Mouse (Mus musculus): ENCODE data around the gene Anks1b.

The Anks1b gene

GRCm38 (mm10) chr10:90400382-90400781, 527.1 kb downstream of the Anks1b start:
- DNase-seq: no peak

- no peak for DNase-seq
Observed at GRCm38 (mm10) chr10:90408484-90408883, 535.2 kb downstream of the Anks1b start.

- no peak for DNase-seq
Observed at GRCm38 (mm10) chr10:90431527-90431926, 558.2 kb downstream of the Anks1b start.

GRCm38 (mm10) chr10:90431974-90432373, 558.7 kb downstream of the Anks1b start:
- DNase-seq: no peak

GRCm38 (mm10) chr10:90432479-90432878, 559.2 kb downstream of the Anks1b start:
- no peak for DNase-seq

GRCm38 (mm10) chr10:90441036-90441435, 567.7 kb downstream of the Anks1b start:
- no peak for DNase-seq

- no peak for DNase-seq
Observed at GRCm38 (mm10) chr10:90441656-90442055, 568.3 kb downstream of the Anks1b start.

GRCm38 (mm10) chr10:90464906-90465305, 591.6 kb downstream of the Anks1b start:
- DNase-seq: no peak

GRCm38 (mm10) chr10:90465426-90465825, 592.1 kb downstream of the Anks1b start:
- no peak for DNase-seq

- no peak for DNase-seq
Observed at GRCm38 (mm10) chr10:90467546-90467945, 594.2 kb downstream of the Anks1b start.

- no peak for DNase-seq
Observed at GRCm38 (mm10) chr10:90493436-90493835, 620.1 kb downstream of the Anks1b start.

GRCm38 (mm10) chr10:90493996-90494642, 620.8 kb downstream of the Anks1b start:
- DNase-seq: no peak

GRCm38 (mm10) chr10:90494981-90495516, 621.7 kb downstream of the Anks1b start:
- no peak for DNase-seq

GRCm38 (mm10) chr10:90507561-90507960, 634.3 kb downstream of the Anks1b start:
- DNase-seq: no peak

GRCm38 (mm10) chr10:90512801-90513200, 639.5 kb downstream of the Anks1b start:
- DNase-seq: no peak

- DNase-seq: no peak
Observed at GRCm38 (mm10) chr10:90531813-90532212, 658.5 kb downstream of the Anks1b start.

- DNase-seq: no peak
Observed at GRCm38 (mm10) chr10:90535370-90535769, 662.1 kb downstream of the Anks1b start.

- no peak for DNase-seq
Observed at GRCm38 (mm10) chr10:90546635-90547034, 673.3 kb downstream of the Anks1b start.

- no peak for DNase-seq
Observed at GRCm38 (mm10) chr10:90562906-90563305, 689.6 kb downstream of the Anks1b start.

- no peak for DNase-seq
Observed at GRCm38 (mm10) chr10:90576191-90577098, 703.1 kb downstream of the Anks1b start.

- no peak for DNase-seq
Observed at GRCm38 (mm10) chr10:90577099-90577461, 703.8 kb downstream of the Anks1b start.

- DNase-seq: no peak
Observed at GRCm38 (mm10) chr10:90577777-90578176, 704.5 kb downstream of the Anks1b start.

GRCm38 (mm10) chr10:90579970-90580369, 706.7 kb downstream of the Anks1b start:
- no peak for DNase-seq

- DNase-seq: no peak
Observed at GRCm38 (mm10) chr10:90584052-90584451, 710.7 kb downstream of the Anks1b start.

Data from lung, postnatal 14 days (tissue).